Mouse (Mus musculus) limb, embryonic 10.5 days (tissue): ENCODE measurements around the gene Spns1. TPM values are rescaled to one million over a fixed set of nuclear protein-coding genes. Genes with fewer than 3 reads are reported as not detected.
"Not testable (repeated sequence)": the region's sequence is repeated elsewhere in the genome, so short reads cannot be mapped to it uniquely, and the experiment has no call there.

ENCODE experiments used
- DNase-seq: peaks from one replicate; pipeline ENCODE4 v3.0.0-alpha.2; 2017; ENCODE audit warnings: low spot score
- H3K27ac ChIP-seq: fragments of 300-500 bp; sonication (generic); 2 replicates; pipeline ENCODE4 v1.5.1; 2016; ENCODE audit warnings: mild to moderate bottlenecking
- H3K27me3 ChIP-seq: fragments of 300-500 bp; sonication (generic); 2 replicates; pipeline ENCODE4 v1.6.1; 2016; ENCODE audit warnings: low read depth, mild to moderate bottlenecking; ENCODE audit not compliant: poor library complexity, severe bottlenecking
- H3K36me3 ChIP-seq: fragments of 300-500 bp; sonication (generic); 2 replicates; pipeline ENCODE4 v1.6.1; 2016; ENCODE audit warnings: mild to moderate bottlenecking, moderate library complexity
- H3K4me1 ChIP-seq: fragments of 300-500 bp; sonication (generic); 2 replicates; pipeline ENCODE4 v1.6.1; 2016
- H3K4me3 ChIP-seq: fragments of 300-500 bp; sonication (generic); 2 replicates; pipeline ENCODE4 v1.5.1; 2016; ENCODE audit warnings: mild to moderate bottlenecking, moderate library complexity
- H3K9me3 ChIP-seq: fragments of 300-500 bp; sonication (generic); replicated peaks from 2 replicates; pipeline ENCODE4 v1.6.1; 2016; ENCODE audit warnings: mild to moderate bottlenecking
- WGBS: fragments of 180-500 bp; shearing (Covaris S2); methylation state at CpG from one replicate; pipeline ENCODE4 v1.1.7; 2016; 5-methylcytosine and 5-hydroxymethylcytosine counted together
- polyA plus RNA-seq: library from polyadenylated mRNA; unstranded; fragments of >200 nt; fragmentation: Nextera tagmentation; extraction: Ambion mirVana; gene quantifications from 2 replicates; pipeline ENCODE4 v1.2.1, GENCODE M21; 2016

The Spns1 gene
- polyA plus RNA-seq, 1 experiment from 2014 or later, result 68.4 TPM

- Histone ChIP-seq H3K9me3 (no peaks in the 10 kb centered on the region), H3K27me3 (no peaks in the 10 kb centered on the region), H3K4me1 (no peaks in the 10 kb centered on the region; the same call in 1 of the 2 replicates), H3K27ac (no peak overlapping the region), H3K4me3 (no peak overlapping the region), H3K36me3 (no peaks in the 10 kb centered on the region)
- WGBS, result 58% methylated on average over 1 of the region's 1 CpGs
- no peak for DNase-seq
Observed at GRCm38 (mm10) chr7:126347098-126347497, 30.2 kb downstream of the Spns1 start.

- no peak for DNase-seq
- Histone ChIP-seq H3K4me3 (no peak overlapping the region), H3K36me3 (no peaks in the 10 kb centered on the region), H3K4me1 (no peaks in the 10 kb centered on the region; the same call in 1 of the 2 replicates), H3K9me3 (no peaks in the 10 kb centered on the region), H3K27me3 (no peaks in the 10 kb centered on the region), H3K27ac (no peak overlapping the region)
- WGBS, result 61% methylated on average over 3 of the region's 3 CpGs
Observed at GRCm38 (mm10) chr7:126345969-126346368, 31.3 kb downstream of the Spns1 start.

- no peaks in the 10 kb centered on the region for H3K27me3 ChIP-seq
- no peak overlapping the region for H3K4me3 ChIP-seq
- H3K4me1 ChIP-seq, result no peaks in the 10 kb centered on the region; the same call in 1 of the 2 replicates
- 79% methylated on average over 3 of the region's 3 CpGs for WGBS
- no peak overlapping the region for H3K27ac ChIP-seq
- H3K9me3 ChIP-seq, result no peaks in the 10 kb centered on the region
- DNase-seq, result no peak
- H3K36me3 ChIP-seq, result no peaks in the 10 kb centered on the region
Observed at GRCm38 (mm10) chr7:126345557-126345956, 31.7 kb downstream of the Spns1 start.

- 59% methylated on average over 6 of the region's 6 CpGs for WGBS
- DNase-seq, result no peak
Observed at GRCm38 (mm10) chr7:126340896-126341295, 36.4 kb downstream of the Spns1 start.

GRCm38 (mm10) chr7:126340206-126340618, 37.0 kb downstream of the Spns1 start:
- no peak for DNase-seq
- Histone ChIP-seq H3K9me3 (no peaks in the 10 kb centered on the region), H3K4me3 (no peak overlapping the region), H3K4me1 (no peaks in the 10 kb centered on the region; the same call in 1 of the 2 replicates), H3K27me3 (no peaks in the 10 kb centered on the region), H3K36me3 (no peaks in the 10 kb centered on the region), H3K27ac (no peak overlapping the region)
- 77% methylated on average over 6 of the region's 6 CpGs for WGBS

More at GRCm38 (mm10) chr7:126340896-126341295, 36.4 kb downstream of the Spns1 start:
- Histone ChIP-seq H3K36me3 (no peaks in the 10 kb centered on the region), H3K27ac (no peak overlapping the region), H3K9me3 (no peaks in the 10 kb centered on the region), H3K27me3 (no peaks in the 10 kb centered on the region), H3K4me3 (no peak overlapping the region), H3K4me1 (no peaks in the 10 kb centered on the region; the same call in 1 of the 2 replicates)

- 81% methylated on average over 8 of the region's 8 CpGs for WGBS
- Histone ChIP-seq H3K27ac (no peak overlapping the region), H3K27me3 (no peaks in the 10 kb centered on the region), H3K4me3 (no peak overlapping the region), H3K4me1 (no peaks in the 10 kb centered on the region; the same call in 1 of the 2 replicates), H3K9me3 (no peaks in the 10 kb centered on the region), H3K36me3 (no peaks in the 10 kb centered on the region)
- DNase-seq, result no peak
Observed at GRCm38 (mm10) chr7:126339521-126339971, 37.7 kb downstream of the Spns1 start.

- 85% methylated on average over 8 of the region's 8 CpGs for WGBS
- no peak for DNase-seq
Observed at GRCm38 (mm10) chr7:126338906-126339305, 38.3 kb downstream of the Spns1 start.

GRCm38 (mm10) chr7:126335556-126335955, 41.7 kb downstream of the Spns1 start:
- Histone ChIP-seq H3K36me3 (no peaks in the 10 kb centered on the region), H3K4me1 (no peaks in the 10 kb centered on the region), H3K4me3 (no peak overlapping the region), H3K27ac (no peak overlapping the region), H3K9me3 (no peaks in the 10 kb centered on the region), H3K27me3 (no peaks in the 10 kb centered on the region)
- no peak for DNase-seq
- 82% methylated on average over 1 of the region's 1 CpGs for WGBS

More at GRCm38 (mm10) chr7:126338906-126339305, 38.3 kb downstream of the Spns1 start:
- H3K27me3 ChIP-seq, result no peaks in the 10 kb centered on the region
- no peaks in the 10 kb centered on the region for H3K4me1 ChIP-seq
- no peaks in the 10 kb centered on the region for H3K9me3 ChIP-seq
- H3K27ac ChIP-seq, result no peak overlapping the region
- H3K4me3 ChIP-seq, result no peak overlapping the region
- H3K36me3 ChIP-seq, result no peaks in the 10 kb centered on the region

- WGBS, result 74% methylated on average over 3 of the region's 3 CpGs
- H3K4me1 ChIP-seq, result no peaks in the 10 kb centered on the region
- no peaks in the 10 kb centered on the region for H3K27me3 ChIP-seq
- no peak overlapping the region for H3K4me3 ChIP-seq
- no peak overlapping the region for H3K27ac ChIP-seq
- no peak for DNase-seq
- H3K9me3 ChIP-seq, result no peaks in the 10 kb centered on the region
- H3K36me3 ChIP-seq, result no peaks in the 10 kb centered on the region
Observed at GRCm38 (mm10) chr7:126332691-126333090, 44.6 kb downstream of the Spns1 start.

- H3K4me3 ChIP-seq, result no peak overlapping the region
- H3K27me3 ChIP-seq, result no peaks in the 10 kb centered on the region
- H3K36me3 ChIP-seq, result no peaks in the 10 kb centered on the region
- no peaks in the 10 kb centered on the region for H3K9me3 ChIP-seq
- WGBS, result 52% methylated on average over 2 of the region's 2 CpGs
- DNase-seq, result no peak
- H3K4me1 ChIP-seq, result no peaks in the 10 kb centered on the region
- H3K27ac ChIP-seq, result no peak overlapping the region
Observed at GRCm38 (mm10) chr7:126330693-126331092, 46.6 kb downstream of the Spns1 start.

- Histone ChIP-seq H3K9me3 (no peaks in the 10 kb centered on the region), H3K36me3 (no peaks in the 10 kb centered on the region), H3K27ac (no peak overlapping the region), H3K4me3 (no peak overlapping the region), H3K4me1 (no peaks in the 10 kb centered on the region), H3K27me3 (peaks cover under 1% of the 10 kb centered on the region; the same call in 1 of the 2 replicates)
- 91% methylated on average over 9 of the region's 9 CpGs for WGBS
- DNase-seq, result no peak
Observed at GRCm38 (mm10) chr7:126329907-126330645, 47.2 kb downstream of the Spns1 start.

- not testable (repeated sequence) for H3K4me3 ChIP-seq, H3K27me3 ChIP-seq, DNase-seq
Observed at GRCm38 (mm10) chr7:126328848-126329247, 48.4 kb downstream of the Spns1 start.

GRCm38 (mm10) chr7:126325576-126326273, 51.5 kb downstream of the Spns1 start:
- H3K27ac ChIP-seq, H3K9me3 ChIP-seq, H3K36me3 ChIP-seq, DNase-seq, H3K4me3 ChIP-seq, H3K27me3 ChIP-seq, H3K4me1 ChIP-seq: not testable (repeated sequence)
- 34% methylated on average over 9 of the region's 9 CpGs for WGBS

More at GRCm38 (mm10) chr7:126328848-126329247, 48.4 kb downstream of the Spns1 start:
- WGBS, result 87% methylated on average over 5 of the region's 6 CpGs
- H3K27ac ChIP-seq, H3K9me3 ChIP-seq, H3K36me3 ChIP-seq, H3K4me1 ChIP-seq: not testable (repeated sequence)
